Mouse (Mus musculus) MEL (cell line): ENCODE data around the gene Cul4b.
A peak's percentile ranks its signal among the peaks of the same experiment; 100 is the strongest.

Experiments used
- CHD1 ChIP-seq: IDR thresholded peaks from 2 replicates; pipeline ENCODE4 v1.6.1; 2012; ENCODE audit warnings: low read depth, mild to moderate bottlenecking, inconsistent platforms, low read length, improper control_type of control experiment
- CTCF ChIP-seq, 3 experiments: IDR thresholded peaks in 2 of 3; conservative IDR thresholded peaks in 1 of 3; 2 replicates each; pipeline ENCODE4 v1.5.1; 2011 to 2012; ENCODE audit warnings: low read length in 3 of 3, low read depth in 2 of 3, mild to moderate bottlenecking in 2 of 3, improper control_type of control experiment in 1 of 3, inconsistent platforms in 1 of 3, mixed read lengths in 1 of 3, moderate library complexity in 1 of 3; ENCODE audit not compliant: control insufficient read depth in 1 of 3, insufficient read depth in 1 of 3, poor library complexity in 1 of 3, severe bottlenecking in 1 of 3
- EP300 ChIP-seq, 2 experiments: IDR thresholded peaks; 2 replicates each; pipeline ENCODE4 v1.6.1; 2011; ENCODE audit warnings: improper control_type of control experiment in 2 of 2, low read length in 2 of 2, low read depth in 1 of 2, mild to moderate bottlenecking in 1 of 2
- MAZ ChIP-seq: IDR thresholded peaks from 2 replicates; pipeline ENCODE4 v1.6.1; 2012; ENCODE audit warnings: low read depth, mild to moderate bottlenecking, inconsistent platforms, low read length, improper control_type of control experiment
- MYB ChIP-seq: IDR thresholded peaks from 2 replicates; pipeline ENCODE4 v1.6.1; 2011; ENCODE audit warnings: mild to moderate bottlenecking, low read depth, low read length, improper control_type of control experiment
- POLR2A ChIP-seq, 2 experiments: IDR thresholded peaks; 2 replicates each; pipeline ENCODE4 v1.6.1; 2011 to 2012; ENCODE audit warnings: low read length in 2 of 2, mild to moderate bottlenecking in 2 of 2, control low read depth in 1 of 2, improper control_type of control experiment in 1 of 2, low read depth in 1 of 2, moderate library complexity in 1 of 2; ENCODE audit not compliant: control insufficient read depth in 1 of 2, insufficient read depth in 1 of 2, poor library complexity in 1 of 2
- POLR2AphosphoS5 ChIP-seq: IDR thresholded peaks from 2 replicates; pipeline ENCODE4 v1.6.1; 2012; ENCODE audit warnings: low read depth, borderline replicate concordance, mild to moderate bottlenecking, inconsistent platforms, low read length, moderate library complexity, mixed read lengths
- SMC3 ChIP-seq: IDR thresholded peaks from 2 replicates; pipeline ENCODE4 v1.6.1; 2011; ENCODE audit warnings: low read depth, low read length, improper control_type of control experiment
- TBP ChIP-seq: IDR thresholded peaks from 2 replicates; pipeline ENCODE4 v1.8.0; 2011; ENCODE audit warnings: low read depth, low read length, improper control_type of control experiment
- TCF12 ChIP-seq: IDR thresholded peaks from 2 replicates; pipeline ENCODE4 v1.6.1; 2014; ENCODE audit warnings: low read depth, mild to moderate bottlenecking, inconsistent platforms, low read length, improper control_type of control experiment, moderate library complexity
- ZKSCAN1 ChIP-seq: IDR thresholded peaks from 2 replicates; pipeline ENCODE4 v1.6.1; 2012; ENCODE audit warnings: low read depth, mild to moderate bottlenecking, inconsistent platforms, low read length, improper control_type of control experiment, moderate library complexity
- ZMIZ1 ChIP-seq: IDR thresholded peaks from 2 replicates; pipeline ENCODE4 v1.6.1; 2012; ENCODE audit warnings: low read depth, mild to moderate bottlenecking, inconsistent platforms, low read length, improper control_type of control experiment, moderate library complexity
- ZNF384 ChIP-seq: IDR thresholded peaks from 2 replicates; pipeline ENCODE4 v1.6.1; 2012; ENCODE audit warnings: low read depth, mild to moderate bottlenecking, inconsistent platforms, low read length, improper control_type of control experiment

- no peak for TF ChIP-seq CHD1
- TF ChIP-seq EP300 (IDR thresholded peaks at IDR 0.05; ENCODE audit: low read depth in 1 of 2, low read length in 2 of 2), result no peak
- peak; percentile 34 to 87 (median 48) for TF ChIP-seq CTCF (IDR thresholded peaks at IDR 0.05 in 2 of 3, conservative IDR thresholded peaks at IDR 0.05 in 1 of 3; ENCODE audit: control insufficient read depth in 1 of 3, insufficient read depth in 1 of 3, low read depth in 2 of 3, low read length in 3 of 3, poor library complexity in 1 of 3, severe bottlenecking in 1 of 3)
- TF ChIP-seq ZNF384, result no peak
- no peak for TF ChIP-seq POLR2AphosphoS5
- TF ChIP-seq POLR2A (IDR thresholded peaks at IDR 0.05; ENCODE audit: control insufficient read depth in 1 of 2, insufficient read depth in 1 of 2, low read depth in 1 of 2, low read length in 2 of 2, poor library complexity in 1 of 2), result no peak
- TF ChIP-seq TBP, result no peak
- peak; percentile 94 for TF ChIP-seq SMC3
- no peak for TF ChIP-seq ZKSCAN1
- no peak for TF ChIP-seq MAZ
- no peak for TF ChIP-seq ZMIZ1
- no peak for TF ChIP-seq MYB
- TF ChIP-seq TCF12, result no peak
Measured at GRCm38 (mm10) chrX:38514556-38514955, 61.4 kb downstream of the Cul4b start.
